Mouse (Mus musculus): Measurements from ENCODE around the gene Dcaf6.

GRCm38 (mm10) chr1:165280741-165281140 is 179.5 kb downstream of the Dcaf6 start:
- TF ChIP-seq POLR2A (IDR thresholded peaks at IDR 0.05; ENCODE audit: insufficient read length, low read depth): no peak
- TF ChIP-seq MYOG (IDR thresholded peaks at IDR 0.05; ENCODE audit: control insufficient read depth in 1 of 3, insufficient read depth in 1 of 3, insufficient read length in 2 of 3, low read depth in 2 of 3): no peak
- TF ChIP-seq TCF12 (IDR thresholded peaks at IDR 0.05; ENCODE audit: insufficient read depth, poor library complexity, severe bottlenecking): no peak
- no peak for TF ChIP-seq CEBPB (IDR thresholded peaks at IDR 0.05; ENCODE audit: insufficient read depth, poor library complexity, severe bottlenecking)
- no peak for TF ChIP-seq E2F4 (IDR thresholded peaks at IDR 0.05; ENCODE audit: insufficient read depth)
- TF ChIP-seq MAX (IDR thresholded peaks at IDR 0.05; ENCODE audit: low read depth): no peak
- no peak for TF ChIP-seq USF1 (IDR thresholded peaks at IDR 0.05; ENCODE audit: low read depth)
- no peak for TF ChIP-seq POLR2AphosphoS2 (IDR thresholded peaks at IDR 0.05; ENCODE audit: insufficient read length, low read depth)
